8 mouse cellular contexts compared by ENCODE assay signal in genomic region chr2:165473003-165473402, GRCm38 (mm10). TPM values are rescaled to one million over a fixed set of nuclear protein-coding genes. Genes with fewer than 3 reads are reported as not detected.
DNase-seq lines count a peak whose midpoint lies in the region; ATAC-seq and TF ChIP-seq lines count a peak whose summit lies in the region.

Gene Slc13a3 (minus strand): TSS chr2:165473230.

- H3K4me3 ChIP-seq in forebrain, embryonic 12.5 days (replicated peaks): peak within 1 kb of the TSS; percentile 21
- peak within 1 kb of the TSS; percentile 23 for H3K4me3 ChIP-seq in kidney, embryonic 16.5 days (ENCODE audit: low read length)
- no peak within 1 kb of the TSS for H3K4me3 ChIP-seq in lung, postnatal 0 days (ENCODE audit: low read depth, low read length)

- peak; percentile 41 for TF ChIP-seq CTCF in lung, postnatal 0 days (IDR thresholded peaks at IDR 0.05)

- no peaks in the 10 kb centered on the region for H3K9me3 ChIP-seq in forebrain, embryonic 12.5 days
- no peaks in the 10 kb centered on the region for H3K9me3 ChIP-seq in kidney, embryonic 16.5 days (ENCODE audit: low read length)
- H3K9me3 ChIP-seq in lung, postnatal 0 days (ENCODE audit: low read length): no peaks in the 10 kb centered on the region

- no peaks in the 10 kb centered on the region for H3K36me3 ChIP-seq in forebrain, embryonic 12.5 days (replicated peaks)
- no peaks in the 10 kb centered on the region for H3K36me3 ChIP-seq in kidney, embryonic 16.5 days (ENCODE audit: insufficient read depth, low read length)
- H3K36me3 ChIP-seq in lung, postnatal 0 days (ENCODE audit: insufficient read depth, low read length): no peaks in the 10 kb centered on the region

- no peak for TF ChIP-seq EP300 in lung, postnatal 0 days (IDR thresholded peaks at IDR 0.05)

- H3K4me1 ChIP-seq in forebrain, embryonic 12.5 days: peaks cover 16% of the 10 kb centered on the region
- no peaks in the 10 kb centered on the region for H3K4me1 ChIP-seq in kidney, embryonic 16.5 days (ENCODE audit: insufficient read depth, low read length)
- no peaks in the 10 kb centered on the region; the same call in 1 of the 2 replicates for H3K4me1 ChIP-seq in lung, postnatal 0 days (ENCODE audit: insufficient read depth, low read depth, low read length)

- WGBS in forebrain, embryonic 12.5 days: 1% methylated on average over 35 of the region's 35 CpGs
- WGBS in kidney, embryonic 16.5 days: under 1% methylated on average over 17 of the region's 35 CpGs
- WGBS in lung, postnatal 0 days: 4% methylated on average over 33 of the region's 35 CpGs

- peak within 1 kb of the TSS; percentile 51 for H3K4me2 ChIP-seq in forebrain, embryonic 12.5 days
- H3K4me2 ChIP-seq in kidney, embryonic 16.5 days (replicated peaks; ENCODE audit: low read depth, low read length): peak within 1 kb of the TSS; percentile 47
- peak within 1 kb of the TSS; percentile 42 for H3K4me2 ChIP-seq in lung, postnatal 0 days (replicated peaks; ENCODE audit: low read depth, low read length)

- no peak within 1 kb of the TSS for H3K27ac ChIP-seq in forebrain, embryonic 12.5 days
- no peak within 1 kb of the TSS for H3K27ac ChIP-seq in kidney, embryonic 16.5 days (ENCODE audit: low read length)
- H3K27ac ChIP-seq in lung, postnatal 0 days (ENCODE audit: low read length): no peak within 1 kb of the TSS

- peaks cover 39% of the 10 kb centered on the region for H3K27me3 ChIP-seq in forebrain, embryonic 12.5 days
- H3K27me3 ChIP-seq in kidney, embryonic 16.5 days (ENCODE audit: insufficient read depth, low read length): peaks cover 23% of the 10 kb centered on the region
- no peaks in the 10 kb centered on the region; the same call in 1 of the 2 replicates for H3K27me3 ChIP-seq in lung, postnatal 0 days (replicated peaks; ENCODE audit: insufficient read depth, low read length)

- H3K9ac ChIP-seq in forebrain, embryonic 12.5 days: peak within 1 kb of the TSS; percentile 31; the same call in 1 of the 2 replicates
- 0 out of 2 replicates have a peak within 1 kb of the TSS, but pooled peaks have one; percentile 39 for H3K9ac ChIP-seq in kidney, embryonic 16.5 days (replicated peaks; ENCODE audit: low read length)
- H3K9ac ChIP-seq in lung, postnatal 0 days (replicated peaks; ENCODE audit: low read depth): no peak within 1 kb of the TSS

- no peak for ATAC-seq in forebrain, embryonic 12.5 days (ENCODE audit: low FRiP score)
- ATAC-seq in kidney, embryonic 16.5 days (ENCODE audit: low FRiP score, low TSS enrichment): 0 out of 2 replicates have a peak, but pooled peaks have one; percentile 49
- ATAC-seq in lung, postnatal 0 days: peak; percentile 33

- no peak for DNase-seq in layer of hippocampus, postnatal 14 days (ENCODE audit: low spot score in 2 of 2)
- DNase-seq in layer of hippocampus, adult 9-10 months (ENCODE audit: low spot score): no peak
- DNase-seq in lung, postnatal 0 days (ENCODE audit: low spot score): peak; percentile 52
- DNase-seq in spleen, adult 18-20 months: no peak
- DNase-seq in thymus, postnatal 0 days (ENCODE audit: low spot score): no peak
- DNase-seq in cerebellum, adult 9-10 months: no peak

RNA-seq across cellular contexts. Expression of gene Slc13a3, which starts in this region (rescaled TPM):
- total RNA-seq in layer of hippocampus, postnatal 14 days (2021): 10 to 100 TPM; 13.0 to 19.6 TPM
- 2.1 and 3.3 TPM in 2 replicates for polyA plus RNA-seq in forebrain, embryonic 12.5 days (2016; fragmentation: Nextera tagmentation; extraction: Ambion mirVana)
- 4.3 and 4.5 TPM in 2 replicates for polyA plus RNA-seq in kidney, embryonic 16.5 days (2015; fragmentation: Nextera tagmentation; extraction: Ambion mirVana)
- polyA plus RNA-seq in lung, postnatal 0 days (2015; fragmentation: Nextera tagmentation; extraction: Ambion mirVana): 0.65 and 0.90 TPM in 2 replicates
- polyA plus RNA-seq in thymus, postnatal 0 days (2015; fragmentation: Nextera tagmentation; extraction: Ambion mirVana): 0.41 and 0.53 TPM in 2 replicates

Comparison
In these comparisons a context has a peak if more than half of its experiments do, and no peak if none do; other contexts are left out.
1. Peak in DNase-seq, ATAC-seq and H3K4me2 ChIP-seq in lung, postnatal 0 days; RNA of the gene not detected or under 1 TPM.